Mouse (Mus musculus): ENCODE measurements around the gene Tex22. TPM values are rescaled to one million over a fixed set of nuclear protein-coding genes. Genes with fewer than 3 reads are reported as not detected.
A peak's percentile ranks its signal among the peaks of the same experiment; 100 is the strongest.

Tex22 gene
- polyA plus RNA-seq, 1 experiment from 2014 or later, result not detected

DNA sequence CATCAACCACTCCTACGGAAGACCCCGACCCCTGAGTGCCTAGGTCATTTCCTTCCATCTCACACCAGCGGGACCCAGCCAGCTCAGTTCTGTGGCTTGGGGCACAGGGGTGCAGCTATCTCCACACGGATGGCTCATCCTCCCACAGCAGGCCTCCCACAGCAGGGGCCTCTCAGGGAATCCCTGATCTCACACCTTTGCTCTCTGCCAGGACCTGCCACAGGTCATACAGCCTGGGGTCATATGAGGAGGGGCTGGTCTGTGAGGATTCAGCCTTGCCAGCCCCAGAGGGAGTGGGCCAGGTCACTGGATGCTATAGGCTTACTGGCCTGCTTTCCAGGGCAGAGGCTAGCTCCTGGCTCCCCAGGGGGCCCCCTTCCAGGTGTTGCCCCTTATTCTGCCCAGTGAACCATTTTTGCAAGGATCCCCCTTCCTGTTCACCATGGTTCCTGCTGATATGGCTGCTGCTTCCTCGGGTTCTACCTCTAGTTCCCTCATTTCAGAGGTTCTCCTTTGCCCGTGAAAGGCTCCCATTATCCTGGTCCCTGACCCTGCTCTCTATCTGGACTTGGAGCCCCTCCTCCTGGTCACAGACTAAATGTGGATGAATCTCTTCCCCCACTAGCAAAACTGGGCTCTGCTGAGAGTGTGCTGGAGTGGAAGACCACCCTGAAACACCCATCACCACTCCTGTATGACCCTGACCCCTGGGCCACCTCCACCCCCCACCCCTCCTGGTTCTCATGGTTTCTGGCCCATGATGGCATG is 25.4 kb downstream of the Tex22 start:
- Histone ChIP-seq H3K4me1 (ENCODE audit: control insufficient read depth, insufficient read depth, low read length) (peaks cover 3% of the 10 kb centered on the region), H3K4me3 (ENCODE audit: low read depth, low read length) (peak overlapping the region; percentile 100), H3K4me2 (ENCODE audit: low read depth, low read length) (peak overlapping the region; percentile 91), H3K27ac (replicated peaks; ENCODE audit: low read depth, low read length) (no peak overlapping the region), H3K9ac (replicated peaks; ENCODE audit: low read length) (peak overlapping the region; percentile 99), H3K9me3 (replicated peaks; ENCODE audit: control insufficient read depth, low read length) (no peaks in the 10 kb centered on the region), H3K36me3 (replicated peaks; ENCODE audit: control insufficient read depth, insufficient read depth, low read depth, low read length) (no peaks in the 10 kb centered on the region; the same call in 1 of the 2 replicates), H3K27me3 (ENCODE audit: control insufficient read depth, insufficient read depth, low read length) (no peaks in the 10 kb centered on the region)
- no peak for DNase-seq (ENCODE audit: low spot score)
- ATAC-seq (replicated peaks; ENCODE audit: insufficient number of reproducible peaks, low FRiP score, low TSS enrichment, low read depth), result no peak
- 29% methylated on average over 6 of the region's 6 CpGs for WGBS

GRCm38 (mm10) chr12:113100448-113101076 is 26.3 kb downstream of the Tex22 start:
- ATAC-seq (replicated peaks; ENCODE audit: insufficient number of reproducible peaks, low FRiP score, low TSS enrichment, low read depth) (no peak), DNase-seq (ENCODE audit: low spot score) (no peak)
- Histone ChIP-seq H3K4me1 (ENCODE audit: control insufficient read depth, insufficient read depth, low read length) (peaks cover 3% of the 10 kb centered on the region), H3K9ac (replicated peaks; ENCODE audit: low read length) (no peak overlapping the region; the same call in 1 of the 2 replicates), H3K9me3 (replicated peaks; ENCODE audit: control insufficient read depth, low read length) (no peaks in the 10 kb centered on the region), H3K4me3 (ENCODE audit: low read depth, low read length) (no peak overlapping the region), H3K4me2 (ENCODE audit: low read depth, low read length) (no peak overlapping the region), H3K27ac (replicated peaks; ENCODE audit: low read depth, low read length) (no peak overlapping the region), H3K27me3 (ENCODE audit: control insufficient read depth, insufficient read depth, low read length) (no peaks in the 10 kb centered on the region), H3K36me3 (replicated peaks; ENCODE audit: control insufficient read depth, insufficient read depth, low read depth, low read length) (no peaks in the 10 kb centered on the region; the same call in 1 of the 2 replicates)
- WGBS, result 82% methylated on average over 5 of the region's 5 CpGs

GRCm38 (mm10) chr12:113101251-113101960 is 27.1 kb downstream of the Tex22 start:
- WGBS, result 88% methylated on average over 9 of the region's 9 CpGs
- Histone ChIP-seq H3K4me3 (ENCODE audit: low read depth, low read length) (no peak overlapping the region), H3K27ac (replicated peaks; ENCODE audit: low read depth, low read length) (no peak overlapping the region), H3K36me3 (replicated peaks; ENCODE audit: control insufficient read depth, insufficient read depth, low read depth, low read length) (no peaks in the 10 kb centered on the region; the same call in 1 of the 2 replicates), H3K9ac (replicated peaks; ENCODE audit: low read length) (no peak overlapping the region), H3K27me3 (ENCODE audit: control insufficient read depth, insufficient read depth, low read length) (no peaks in the 10 kb centered on the region), H3K4me1 (ENCODE audit: control insufficient read depth, insufficient read depth, low read length) (peaks cover 3% of the 10 kb centered on the region), H3K4me2 (ENCODE audit: low read depth, low read length) (no peak overlapping the region), H3K9me3 (replicated peaks; ENCODE audit: control insufficient read depth, low read length) (no peaks in the 10 kb centered on the region)
- DNase-seq (ENCODE audit: low spot score) (no peak), ATAC-seq (replicated peaks; ENCODE audit: insufficient number of reproducible peaks, low FRiP score, low TSS enrichment, low read depth) (no peak)

- Histone ChIP-seq H3K36me3 (replicated peaks; ENCODE audit: control insufficient read depth, insufficient read depth, low read depth, low read length) (no peaks in the 10 kb centered on the region; the same call in 1 of the 2 replicates), H3K9ac (replicated peaks; ENCODE audit: low read length) (no peak overlapping the region), H3K27ac (replicated peaks; ENCODE audit: low read depth, low read length) (no peak overlapping the region), H3K9me3 (replicated peaks; ENCODE audit: control insufficient read depth, low read length) (no peaks in the 10 kb centered on the region), H3K27me3 (ENCODE audit: control insufficient read depth, insufficient read depth, low read length) (no peaks in the 10 kb centered on the region), H3K4me2 (ENCODE audit: low read depth, low read length) (no peak overlapping the region), H3K4me1 (ENCODE audit: control insufficient read depth, insufficient read depth, low read length) (peaks cover 3% of the 10 kb centered on the region), H3K4me3 (ENCODE audit: low read depth, low read length) (no peak overlapping the region)
- DNase-seq (ENCODE audit: low spot score) (peak; percentile 58), ATAC-seq (replicated peaks; ENCODE audit: insufficient number of reproducible peaks, low FRiP score, low TSS enrichment, low read depth) (no peak)
- 66% methylated on average over 6 of the region's 6 CpGs for WGBS
These were observed 28.2 kb downstream of the Tex22 start for GRCm38 (mm10) chr12:113102461-113102860.

DNA sequence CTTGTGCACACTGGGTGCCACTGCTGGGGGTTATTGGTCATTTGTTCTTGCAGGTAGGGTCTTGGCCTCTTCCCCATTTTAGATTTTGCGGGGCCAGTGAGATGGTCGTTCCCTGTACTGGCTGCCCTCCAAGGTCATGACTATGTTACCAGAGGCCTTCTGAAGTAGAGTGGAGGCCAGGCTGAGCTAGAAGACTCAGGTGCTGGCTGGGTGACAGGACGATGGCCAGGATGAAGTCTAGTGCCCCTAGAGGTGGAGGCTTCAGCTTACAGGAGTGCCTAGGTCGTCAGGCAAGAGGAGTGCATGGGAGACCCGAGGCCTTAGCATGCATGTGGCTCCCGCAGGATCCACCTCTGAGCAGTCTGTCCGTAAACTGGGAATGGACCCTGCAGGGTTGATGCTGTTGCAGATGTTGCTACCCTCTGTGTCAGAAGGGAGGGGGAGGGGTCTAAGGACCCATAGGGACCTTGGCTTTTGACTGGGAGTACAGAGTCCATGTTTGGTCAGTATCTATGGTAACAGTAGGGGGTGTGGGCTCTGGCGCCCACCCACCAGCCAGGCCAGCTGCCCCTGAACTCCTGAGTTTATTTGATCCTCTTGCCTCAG is 29.6 kb downstream of the Tex22 start:
- H3K9me3 ChIP-seq (replicated peaks; ENCODE audit: control insufficient read depth, low read length), result no peaks in the 10 kb centered on the region
- ATAC-seq (replicated peaks; ENCODE audit: insufficient number of reproducible peaks, low FRiP score, low TSS enrichment, low read depth), result no peak
- no peaks in the 10 kb centered on the region for H3K27me3 ChIP-seq (ENCODE audit: control insufficient read depth, insufficient read depth, low read length)
- H3K27ac ChIP-seq (replicated peaks; ENCODE audit: low read depth, low read length), result no peak overlapping the region
- no peak overlapping the region for H3K4me2 ChIP-seq (ENCODE audit: low read depth, low read length)
- peaks cover 3% of the 10 kb centered on the region; the same call in 1 of the 2 replicates for H3K4me1 ChIP-seq (ENCODE audit: control insufficient read depth, insufficient read depth, low read length)
- H3K36me3 ChIP-seq (replicated peaks; ENCODE audit: control insufficient read depth, insufficient read depth, low read depth, low read length), result no peaks in the 10 kb centered on the region; the same call in 1 of the 2 replicates
- H3K9ac ChIP-seq (replicated peaks; ENCODE audit: low read length), result no peak overlapping the region
- DNase-seq (ENCODE audit: low spot score), result peak; percentile 26
- no peak overlapping the region for H3K4me3 ChIP-seq (ENCODE audit: low read depth, low read length)
- WGBS, result 82% methylated on average over 8 of the region's 8 CpGs

DNA sequence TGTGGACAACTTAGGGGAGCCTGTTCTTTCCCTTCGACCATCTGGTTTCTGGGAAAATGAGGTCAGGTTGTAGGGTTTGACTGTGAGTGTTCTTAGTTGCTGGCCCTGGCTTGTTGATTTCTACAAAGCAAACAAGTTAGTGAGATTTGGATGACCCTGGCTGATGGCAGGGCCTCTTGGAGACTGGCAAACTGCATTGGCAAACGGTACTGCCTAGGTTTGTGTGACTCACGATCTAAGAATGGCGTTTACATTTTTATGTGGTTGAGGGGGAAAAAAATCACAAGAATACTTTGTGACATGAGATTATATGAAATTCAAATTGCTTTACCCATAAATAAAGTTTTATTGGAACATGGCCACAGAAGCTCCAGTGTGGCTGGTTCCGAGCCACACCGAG is 32.1 kb downstream of the Tex22 start:
- Histone ChIP-seq H3K4me1 (ENCODE audit: control insufficient read depth, insufficient read depth, low read length) (no peaks in the 10 kb centered on the region), H3K9me3 (replicated peaks; ENCODE audit: control insufficient read depth, low read length) (no peaks in the 10 kb centered on the region), H3K4me3 (ENCODE audit: low read depth, low read length) (no peak overlapping the region), H3K36me3 (replicated peaks; ENCODE audit: control insufficient read depth, insufficient read depth, low read depth, low read length) (no peaks in the 10 kb centered on the region; the same call in 1 of the 2 replicates), H3K27me3 (ENCODE audit: control insufficient read depth, insufficient read depth, low read length) (no peaks in the 10 kb centered on the region), H3K9ac (replicated peaks; ENCODE audit: low read length) (no peak overlapping the region), H3K27ac (replicated peaks; ENCODE audit: low read depth, low read length) (no peak overlapping the region), H3K4me2 (ENCODE audit: low read depth, low read length) (no peak overlapping the region)
- WGBS, result 92% methylated on average over 6 of the region's 6 CpGs
- no peak for DNase-seq (ENCODE audit: low spot score)
- ATAC-seq (replicated peaks; ENCODE audit: insufficient number of reproducible peaks, low FRiP score, low TSS enrichment, low read depth), result no peak

GRCm38 (mm10) chr12:113107431-113108124 is 33.3 kb downstream of the Tex22 start:
- H3K9me3 ChIP-seq (replicated peaks; ENCODE audit: control insufficient read depth, low read length), result no peaks in the 10 kb centered on the region
- peaks cover 2% of the 10 kb centered on the region; the same call in 1 of the 2 replicates for H3K36me3 ChIP-seq (replicated peaks; ENCODE audit: control insufficient read depth, insufficient read depth, low read depth, low read length)
- H3K4me2 ChIP-seq (ENCODE audit: low read depth, low read length), result no peak overlapping the region
- H3K4me3 ChIP-seq (ENCODE audit: low read depth, low read length), result no peak overlapping the region
- DNase-seq (ENCODE audit: low spot score), result no peak
- no peaks in the 10 kb centered on the region for H3K4me1 ChIP-seq (ENCODE audit: control insufficient read depth, insufficient read depth, low read length)
- H3K9ac ChIP-seq (replicated peaks; ENCODE audit: low read length), result no peak overlapping the region
- 84% methylated on average over 4 of the region's 4 CpGs for WGBS
- H3K27me3 ChIP-seq (ENCODE audit: control insufficient read depth, insufficient read depth, low read length), result no peaks in the 10 kb centered on the region
- ATAC-seq (replicated peaks; ENCODE audit: insufficient number of reproducible peaks, low FRiP score, low TSS enrichment, low read depth), result no peak
- no peak overlapping the region for H3K27ac ChIP-seq (replicated peaks; ENCODE audit: low read depth, low read length)

Measured in embryonic facial prominence, embryonic 11.5 days (tissue).